Comparison of ENCODE assay signal across 31 mouse cellular contexts in genomic region chrX:164416803-164417202, GRCm38 (mm10). TPM values are rescaled to one million over a fixed set of nuclear protein-coding genes. Genes with fewer than 3 reads are reported as not detected.
"Had no signal": no experiment of that assay in that cellular context is flagged by ENCODE, and none has a peak within 500 bp of the region (broad histone marks: within the 10 kb centered on the region; RNA-seq: fewer than 3 reads in every experiment).

No protein-coding gene starts in this region.

- H3K36me3 ChIP-seq: embryonic facial prominence, embryonic 10.5 days; embryonic facial prominence, embryonic 12.5 days; embryonic facial prominence, embryonic 13.5 days; embryonic facial prominence, embryonic 15.5 days; forebrain, embryonic 10.5 days; forebrain, embryonic 12.5 days; forebrain, embryonic 15.5 days had no signal

- H3K4me3 ChIP-seq: embryonic facial prominence, embryonic 10.5 days; embryonic facial prominence, embryonic 12.5 days; embryonic facial prominence, embryonic 13.5 days; embryonic facial prominence, embryonic 15.5 days; erythroblast, embryonic 14.5 days; forebrain, embryonic 10.5 days; forebrain, embryonic 12.5 days; forebrain, embryonic 13.5 days; forebrain, embryonic 15.5 days; gastrocnemius, adult 2 months; heart, adult 2 months had no signal

- H3K9me3 ChIP-seq: embryonic facial prominence, embryonic 10.5 days; embryonic facial prominence, embryonic 12.5 days; embryonic facial prominence, embryonic 13.5 days; embryonic facial prominence, embryonic 15.5 days; forebrain, embryonic 10.5 days; forebrain, embryonic 12.5 days; forebrain, embryonic 13.5 days; forebrain, embryonic 15.5 days had no signal

- H3K27me3 ChIP-seq: embryonic facial prominence, embryonic 15.5 days; forebrain, embryonic 13.5 days; forebrain, embryonic 15.5 days had no signal

- H3K4me1 ChIP-seq: embryonic facial prominence, embryonic 12.5 days; embryonic facial prominence, embryonic 15.5 days had no signal

- H3K9ac ChIP-seq: embryonic facial prominence, embryonic 12.5 days; embryonic facial prominence, embryonic 13.5 days; embryonic facial prominence, embryonic 15.5 days; forebrain, embryonic 12.5 days; forebrain, embryonic 13.5 days; forebrain, embryonic 15.5 days; forebrain, postnatal 0 days had no signal

- H3K27ac ChIP-seq: embryonic facial prominence, embryonic 10.5 days; embryonic facial prominence, embryonic 12.5 days; embryonic facial prominence, embryonic 13.5 days; embryonic facial prominence, embryonic 15.5 days; forebrain, embryonic 10.5 days; forebrain, embryonic 12.5 days; forebrain, embryonic 13.5 days; forebrain, embryonic 15.5 days; gastrocnemius, adult 2 months; heart, adult 2 months had no signal

- DNase-seq: cerebellum, adult 9-10 months; cerebellum, adult 9-11 months; cerebellum, postnatal 10 days; cerebellum, postnatal 14 days; cerebellum, postnatal 25 days; cerebellum, postnatal 36 days; embryo, embryonic 11 days; forebrain, postnatal 0 days; gastrocnemius, adult 2 months; gastrocnemius, postnatal 10 days; gastrocnemius, postnatal 14 days; gastrocnemius, postnatal 25 days; gastrocnemius, postnatal 36 days; heart, adult 11 months; heart, adult 18-20 months; heart, adult 2 months had no signal

RNA-seq across cellular contexts. Expression of gene Asb11, which starts 20.0 kb away (rescaled TPM):
- total RNA-seq: common myeloid progenitor, adult 5-6 weeks; forebrain, postnatal 0 days had no signal
- polyA plus RNA-seq: embryonic facial prominence, embryonic 10.5 days; embryonic facial prominence, embryonic 11.5 days; embryonic facial prominence, embryonic 12.5 days; embryonic facial prominence, embryonic 13.5 days; embryonic facial prominence, embryonic 15.5 days; erythroblast, embryonic 14.5 days; forebrain, embryonic 10.5 days; forebrain, embryonic 11.5 days; forebrain, embryonic 12.5 days; forebrain, embryonic 13.5 days; forebrain, embryonic 14.5 days; forebrain, embryonic 16.5 days had no signal

RNA-seq across cellular contexts. Expression of gene Vegfd, which starts 43.6 kb away (rescaled TPM):
- total RNA-seq: common myeloid progenitor, adult 5-6 weeks; granulocyte monocyte progenitor cell, adult 5-6 weeks had no signal
- polyA plus RNA-seq: erythroblast, embryonic 14.5 days had no signal
